Mouse (Mus musculus) heart, postnatal 0 days (tissue): Measurements from ENCODE around the gene Art4.

Experiments used
- CTCF ChIP-seq: IDR thresholded peaks from 2 replicates; pipeline ENCODE4 v1.5.1; 2016; ENCODE audit warnings: antibody characterized with exemption, control low read depth, low read depth
- EP300 ChIP-seq: IDR thresholded peaks from 2 replicates; pipeline ENCODE4 v1.6.1; 2016; ENCODE audit warnings: antibody characterized with exemption, low read depth

- no peak for TF ChIP-seq EP300
- TF ChIP-seq CTCF: no peak; the same call in 1 of the 2 replicates
Measured at GRCm38 (mm10) chr6:136813117-136813516, 44.4 kb downstream of the Art4 start.
